In the genomic region with DNA sequence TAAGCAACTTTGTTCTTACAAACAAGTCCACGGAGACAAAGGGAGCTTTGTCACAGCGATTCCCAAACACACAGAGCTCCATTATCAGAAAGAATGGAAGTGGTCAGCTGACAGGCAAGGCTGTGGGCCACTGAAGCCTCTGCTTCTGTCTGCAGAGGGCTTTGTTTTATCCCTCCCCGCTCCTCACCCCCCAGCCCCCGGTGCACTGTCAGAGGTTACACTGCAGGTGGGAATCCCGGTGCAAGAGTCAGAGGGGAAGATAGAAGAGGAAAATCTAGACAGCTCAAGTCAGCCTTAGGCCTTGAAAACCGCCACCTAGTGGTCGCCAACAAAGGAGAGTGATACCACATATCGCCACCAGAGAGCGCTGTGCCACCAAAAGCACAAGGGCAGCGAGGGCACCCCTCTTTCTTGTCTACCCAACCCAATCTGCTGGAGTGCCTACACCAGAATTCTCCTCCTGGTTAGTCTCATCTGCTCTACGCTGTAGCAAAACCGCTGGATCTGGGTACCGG, we compare ENCODE assay signal across 8 mouse cellular contexts. TPM values are rescaled to one million over a fixed set of nuclear protein-coding genes. Genes with fewer than 3 reads are reported as not detected.
DNase-seq lines count a peak whose midpoint lies in the region; ATAC-seq and TF ChIP-seq lines count a peak whose summit lies in the region.

No protein-coding gene starts in this region.

- TF ChIP-seq EP300 in MEL (IDR thresholded peaks at IDR 0.05; ENCODE audit: low read depth in 1 of 2, low read length in 2 of 2), result no peak
- no peak for TF ChIP-seq EP300 in lung, postnatal 0 days (IDR thresholded peaks at IDR 0.05)

- H3K4me1 ChIP-seq in MEL (ENCODE audit: control insufficient read depth in 1 of 2, insufficient read depth in 2 of 2, low read length in 2 of 2), result no peaks in the 10 kb centered on the region
- H3K4me1 ChIP-seq in forebrain, embryonic 15.5 days, result peaks cover 10% of the 10 kb centered on the region
- no peaks in the 10 kb centered on the region for H3K4me1 ChIP-seq in lung, postnatal 0 days (ENCODE audit: insufficient read depth, low read depth, low read length)
- H3K4me1 ChIP-seq in thymus, adult 2 months (replicated peaks; ENCODE audit: control insufficient read depth, insufficient read depth, low read length), result no peaks in the 10 kb centered on the region

- peak; percentile 62 for ATAC-seq in forebrain, embryonic 15.5 days (replicated peaks)
- peak; percentile 88 to 95 for ATAC-seq in hematopoietic stem cell, adult 5-6 weeks (replicated peaks in 1 of 2; ENCODE audit: insufficient read depth in 1 of 2, low FRiP score in 2 of 2, low TSS enrichment in 1 of 2, low read depth in 1 of 2, poor library complexity in 2 of 2, severe bottlenecking in 2 of 2)
- ATAC-seq in lung, postnatal 0 days, result peak; percentile 37

- peak; percentile 99 for TF ChIP-seq RAD21 in MEL (IDR thresholded peaks at IDR 0.05; ENCODE audit: low read depth, low read length)

- no peaks in the 10 kb centered on the region for H3K36me3 ChIP-seq in MEL (ENCODE audit: control insufficient read depth in 1 of 2, insufficient read depth in 2 of 2, low read length in 2 of 2)
- no peaks in the 10 kb centered on the region for H3K36me3 ChIP-seq in forebrain, embryonic 15.5 days
- H3K36me3 ChIP-seq in lung, postnatal 0 days (ENCODE audit: insufficient read depth, low read length), result no peaks in the 10 kb centered on the region
- no peaks in the 10 kb centered on the region for H3K36me3 ChIP-seq in thymus, adult 2 months (ENCODE audit: control insufficient read depth, insufficient read depth, low read length)

- no peak overlapping the region for H3K27ac ChIP-seq in MEL (ENCODE audit: control insufficient read depth, low read depth, low read length)
- 0 out of 2 replicates have a peak overlapping the region, but pooled peaks have one; percentile 20 for H3K27ac ChIP-seq in forebrain, embryonic 15.5 days (replicated peaks)
- no peak overlapping the region for H3K27ac ChIP-seq in lung, postnatal 0 days (ENCODE audit: low read length)
- H3K27ac ChIP-seq in thymus, adult 2 months (ENCODE audit: control insufficient read depth, insufficient read depth, low read length), result no peak overlapping the region

- H3K4me3 ChIP-seq in MEL (ENCODE audit: control insufficient read depth in 1 of 2, insufficient read depth in 1 of 2, low read depth in 2 of 2, low read length in 2 of 2), result no peak overlapping the region
- H3K4me3 ChIP-seq in forebrain, embryonic 15.5 days, result no peak overlapping the region
- H3K4me3 ChIP-seq in lung, postnatal 0 days (ENCODE audit: low read depth, low read length), result no peak overlapping the region
- H3K4me3 ChIP-seq in thymus, adult 2 months (ENCODE audit: control insufficient read depth, insufficient read depth, low read length), result no peak overlapping the region

- peak in 1 of 3 experiments; percentile 100; a peak in 2 of 6 replicates for TF ChIP-seq CTCF in MEL (IDR thresholded peaks at IDR 0.05 in 2 of 3, conservative IDR thresholded peaks at IDR 0.05 in 1 of 3; ENCODE audit: control insufficient read depth in 1 of 3, insufficient read depth in 1 of 3, low read depth in 2 of 3, low read length in 3 of 3, poor library complexity in 1 of 3, severe bottlenecking in 1 of 3)
- peak; percentile 100 for TF ChIP-seq CTCF in lung, postnatal 0 days (IDR thresholded peaks at IDR 0.05)
- TF ChIP-seq CTCF in thymus, adult 2 months (IDR thresholded peaks at IDR 0.05; ENCODE audit: borderline replicate concordance, control insufficient read depth, extremely low read depth, insufficient read depth, low read length, poor library complexity), result peak; percentile 100

- H3K4me2 ChIP-seq in forebrain, embryonic 15.5 days (replicated peaks), result no peak overlapping the region
- no peak overlapping the region for H3K4me2 ChIP-seq in lung, postnatal 0 days (replicated peaks; ENCODE audit: low read depth, low read length)

- H3K9ac ChIP-seq in MEL (ENCODE audit: control insufficient read depth, low read depth, low read length, poor library complexity, severe bottlenecking), result no peak overlapping the region
- no peak overlapping the region for H3K9ac ChIP-seq in forebrain, embryonic 15.5 days (replicated peaks)
- no peak overlapping the region for H3K9ac ChIP-seq in lung, postnatal 0 days (replicated peaks; ENCODE audit: low read depth)

- H3K79me2 ChIP-seq in MEL (ENCODE audit: control insufficient read depth, insufficient read depth, low read length, poor library complexity), result no peaks in the 10 kb centered on the region

- no peak for TF ChIP-seq POLR2A in MEL (IDR thresholded peaks at IDR 0.05; ENCODE audit: control insufficient read depth in 1 of 2, insufficient read depth in 1 of 2, low read depth in 1 of 2, low read length in 2 of 2, poor library complexity in 1 of 2)
- TF ChIP-seq POLR2A in thymus, adult 2 months (IDR thresholded peaks at IDR 0.05; ENCODE audit: control insufficient read depth, extremely low read depth, insufficient read depth, low read length, poor library complexity), result no peak

- 4% methylated on average over 13 of the region's 13 CpGs for WGBS in forebrain, embryonic 15.5 days
- WGBS in lung, postnatal 0 days, result 11% methylated on average over 13 of the region's 13 CpGs
- 13% methylated on average over 13 of the region's 13 CpGs for WGBS in thymus, adult 2 months

- peaks cover 0 to 3% of the 10 kb centered on the region in 2 experiments; a peak in 1 of 4 replicates for H3K27me3 ChIP-seq in MEL (ENCODE audit: control insufficient read depth in 1 of 2, insufficient read depth in 2 of 2, low read length in 2 of 2)
- no peaks in the 10 kb centered on the region for H3K27me3 ChIP-seq in forebrain, embryonic 15.5 days
- no peaks in the 10 kb centered on the region for H3K27me3 ChIP-seq in lung, postnatal 0 days (replicated peaks; ENCODE audit: insufficient read depth, low read length)
- no peaks in the 10 kb centered on the region for H3K27me3 ChIP-seq in thymus, adult 2 months (ENCODE audit: control insufficient read depth, insufficient read depth, low read length)

- peak; percentile 96 for DNase-seq in MEL (ENCODE audit: low read depth, low spot score)
- peak; percentile 78 for DNase-seq in cerebellum, adult 11-12 months
- DNase-seq in layer of hippocampus, adult 9-11 months, result peak; percentile 89
- peak; percentile 81 for DNase-seq in lung, postnatal 0 days (ENCODE audit: low spot score)
- peak; percentile 95 for DNase-seq in ovary, postnatal 10 days (ENCODE audit: low spot score)
- peak; percentile 89 for DNase-seq in thymus, adult 2 months

- no peaks in the 10 kb centered on the region for H3K9me3 ChIP-seq in MEL (replicated peaks; ENCODE audit: insufficient read depth, low read length)
- H3K9me3 ChIP-seq in forebrain, embryonic 15.5 days, result no peaks in the 10 kb centered on the region
- H3K9me3 ChIP-seq in lung, postnatal 0 days (ENCODE audit: low read length), result no peaks in the 10 kb centered on the region

TF ChIP-seq in MEL, 35 proteins besides CTCF, POLR2A, EP300 and RAD21 (continues in another document):
- TF ChIP-seq POLR2AphosphoS2 (IDR thresholded peaks at IDR 0.05; ENCODE audit: low read length) (no peak), GABPA (IDR thresholded peaks at IDR 0.05; ENCODE audit: low read depth, low read length) (peak; percentile 45; the same call in 1 of the 2 replicates), USF2 (IDR thresholded peaks at IDR 0.05; ENCODE audit: borderline replicate concordance in 1 of 2, insufficient read depth in 1 of 2, low read depth in 1 of 2, low read length in 2 of 2) (no peak), MYC (IDR thresholded peaks at IDR 0.05; ENCODE audit: low read depth, low read length) (peak; percentile 90; the same call in 1 of the 2 replicates), ZMIZ1 (IDR thresholded peaks at IDR 0.05; ENCODE audit: low read depth, low read length) (no peak), POLR2AphosphoS5 (IDR thresholded peaks at IDR 0.05; ENCODE audit: borderline replicate concordance, low read depth, low read length) (no peak), MAZ (IDR thresholded peaks at IDR 0.05; ENCODE audit: low read depth, low read length) (peak; percentile 93), MYB (IDR thresholded peaks at IDR 0.05; ENCODE audit: low read depth, low read length) (no peak), MAFK (IDR thresholded peaks at IDR 0.05; ENCODE audit: borderline replicate concordance, low read depth, low read length) (no peak), MAX (IDR thresholded peaks at IDR 0.05; ENCODE audit: low read length) (no peak), HCFC1 (IDR thresholded peaks at IDR 0.05; ENCODE audit: low read depth, low read length) (peak; percentile 66), TCF12 (IDR thresholded peaks at IDR 0.05; ENCODE audit: low read depth, low read length) (peak; percentile 22; the same call in 1 of the 2 replicates), ZKSCAN1 (IDR thresholded peaks at IDR 0.05; ENCODE audit: low read depth, low read length) (no peak), USF1 (IDR thresholded peaks at IDR 0.05; ENCODE audit: low read depth, low read length) (peak; percentile 41), TAL1 (IDR thresholded peaks at IDR 0.05; ENCODE audit: low read length) (no peak), CHD1 (IDR thresholded peaks at IDR 0.05; ENCODE audit: low read depth, low read length) (no peak), GATA1 (IDR thresholded peaks at IDR 0.05; ENCODE audit: low read depth, low read length) (no peak), NELFE (IDR thresholded peaks at IDR 0.05; ENCODE audit: low read depth, low read length) (0 out of 2 replicates have a peak, but pooled peaks have one; percentile 5), SIN3A (IDR thresholded peaks at IDR 0.05; ENCODE audit: low read length) (peak; percentile 81), CHD2 (IDR thresholded peaks at IDR 0.05; ENCODE audit: low read length) (no peak)

RNA-seq across cellular contexts. Expression of a gene that starts 35.4 kb away (rescaled TPM):
- total RNA-seq in MEL (2012; rRNA removed), result 0.08 TPM in 1 of 2 replicates, not detected in the other
- under 1 TPM in 1 of 2 experiments, not detected in 1; 0.10 TPM for polyA plus RNA-seq in MEL (2012; ENCODE audit: insufficient read depth in 1 of 2, insufficient read length in 2 of 2, low read depth in 1 of 2, low replicate concordance in 2 of 2, missing spikeins in 1 of 2)
- polyA plus RNA-seq in forebrain, embryonic 15.5 days (2015; fragmentation: Nextera tagmentation; extraction: Ambion mirVana), result 48.4 and 51.6 TPM in 2 replicates
- not detected in 2 replicates for total RNA-seq in hematopoietic stem cell, adult 5-6 weeks (2017)
- polyA plus RNA-seq in lung, postnatal 0 days (2015; fragmentation: Nextera tagmentation; extraction: Ambion mirVana), result 0.07 TPM in 1 of 2 replicates, not detected in the other
- 0.04 and 0.05 TPM in 2 replicates for polyA plus RNA-seq in thymus, adult 2 months (2012; rRNA removed)

RNA-seq across cellular contexts. Expression of a gene that starts 36.7 kb away (rescaled TPM):
- 23.2 and 26.1 TPM in 2 replicates for total RNA-seq in MEL (2012; rRNA removed)
- polyA plus RNA-seq in MEL (2012; ENCODE audit: insufficient read depth in 1 of 2, insufficient read length in 2 of 2, low read depth in 1 of 2, low replicate concordance in 2 of 2, missing spikeins in 1 of 2), result 100 to 1,000 TPM in 1 of 2 experiments, 10 to 100 TPM in 1; 55.7 to 122 TPM
- 3.0 and 3.9 TPM in 2 replicates for polyA plus RNA-seq in forebrain, embryonic 15.5 days (2015; fragmentation: Nextera tagmentation; extraction: Ambion mirVana)
- 6.6 and 10.1 TPM in 2 replicates for total RNA-seq in hematopoietic stem cell, adult 5-6 weeks (2017)
- 4.9 and 5.2 TPM in 2 replicates for polyA plus RNA-seq in lung, postnatal 0 days (2015; fragmentation: Nextera tagmentation; extraction: Ambion mirVana)
- 26.3 and 26.8 TPM in 2 replicates for polyA plus RNA-seq in thymus, adult 2 months (2012; rRNA removed)

Comparison
In these comparisons a context has a peak if more than half of its experiments do, and no peak if none do; other contexts are left out.
1. ATAC-seq: peak in every context shown above with its lines; median percentile 92 in hematopoietic stem cell, adult 5-6 weeks; 62 in forebrain, embryonic 15.5 days; 37 in lung, postnatal 0 days.
2. RNA of a gene that starts 35.4 kb away (polyA plus RNA-seq): 48.4 to 51.6 TPM in forebrain, embryonic 15.5 days; 0.10 TPM in MEL, 0.04 to 0.05 TPM in thymus, adult 2 months and 0.07 TPM in lung, postnatal 0 days; every median in the first group is over 10 times any median in the second.
3. Peak in every context shown above with its lines, with median percentiles within 50 percentile points of each other: DNase-seq.